Mouse (Mus musculus) cerebellum, postnatal 14 days (tissue): ENCODE measurements around the gene Lrmda.

Experiments used
- DNase-seq, 2 experiments: peaks; one replicate each; pipeline ENCODE4 v3.0.0; 2021; ENCODE audit warnings: mixed read lengths in 2 of 2

Gene Lrmda

GRCm38 (mm10) chr14:22101961-22102805 lies 82.7 kb downstream of the Lrmda start:
- DNase-seq = no peak

DNA sequence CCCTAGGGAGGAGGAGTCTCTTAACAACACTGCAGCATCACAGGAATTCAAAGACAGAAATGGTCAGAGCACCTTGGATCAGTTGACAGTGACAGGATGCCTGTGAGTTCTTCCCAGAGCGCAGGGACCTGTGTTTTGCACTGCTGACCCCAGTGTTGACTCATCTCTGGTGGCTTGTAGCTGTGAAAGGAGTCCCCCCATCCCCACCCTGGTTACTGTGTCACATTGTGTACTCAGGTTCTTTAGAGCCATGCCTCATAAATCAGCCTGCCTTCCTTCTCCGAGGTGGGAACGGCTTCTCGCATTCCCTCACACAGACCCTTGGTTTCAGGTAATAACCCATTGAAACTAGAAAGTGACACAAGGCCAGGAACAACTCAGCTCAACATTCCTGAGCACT lies 86.3 kb downstream of the Lrmda start:
- no peak for DNase-seq

DNA sequence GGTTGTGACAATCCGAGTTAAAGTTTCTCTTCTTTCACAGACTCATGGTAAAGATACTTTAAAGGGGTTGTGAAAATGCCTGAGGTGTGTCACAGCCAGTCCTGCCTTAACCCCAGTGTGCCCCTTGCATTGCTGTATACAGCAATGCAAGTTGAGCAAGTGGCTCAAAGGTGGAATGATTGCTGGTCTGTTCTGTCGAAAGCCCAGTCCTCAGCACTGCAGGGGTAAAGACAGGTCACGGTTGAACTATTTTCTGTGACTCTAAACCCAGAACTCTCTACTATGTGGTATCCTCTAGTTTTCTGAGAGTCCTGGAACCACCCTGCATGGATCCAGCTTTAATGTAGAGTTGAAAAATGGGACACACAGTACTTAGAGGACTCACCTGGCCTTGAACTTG lies 87.3 kb downstream of the Lrmda start:
- DNase-seq = no peak

GRCm38 (mm10) chr14:22109423-22109822 lies 89.9 kb downstream of the Lrmda start:
- DNase-seq = no peak

DNA sequence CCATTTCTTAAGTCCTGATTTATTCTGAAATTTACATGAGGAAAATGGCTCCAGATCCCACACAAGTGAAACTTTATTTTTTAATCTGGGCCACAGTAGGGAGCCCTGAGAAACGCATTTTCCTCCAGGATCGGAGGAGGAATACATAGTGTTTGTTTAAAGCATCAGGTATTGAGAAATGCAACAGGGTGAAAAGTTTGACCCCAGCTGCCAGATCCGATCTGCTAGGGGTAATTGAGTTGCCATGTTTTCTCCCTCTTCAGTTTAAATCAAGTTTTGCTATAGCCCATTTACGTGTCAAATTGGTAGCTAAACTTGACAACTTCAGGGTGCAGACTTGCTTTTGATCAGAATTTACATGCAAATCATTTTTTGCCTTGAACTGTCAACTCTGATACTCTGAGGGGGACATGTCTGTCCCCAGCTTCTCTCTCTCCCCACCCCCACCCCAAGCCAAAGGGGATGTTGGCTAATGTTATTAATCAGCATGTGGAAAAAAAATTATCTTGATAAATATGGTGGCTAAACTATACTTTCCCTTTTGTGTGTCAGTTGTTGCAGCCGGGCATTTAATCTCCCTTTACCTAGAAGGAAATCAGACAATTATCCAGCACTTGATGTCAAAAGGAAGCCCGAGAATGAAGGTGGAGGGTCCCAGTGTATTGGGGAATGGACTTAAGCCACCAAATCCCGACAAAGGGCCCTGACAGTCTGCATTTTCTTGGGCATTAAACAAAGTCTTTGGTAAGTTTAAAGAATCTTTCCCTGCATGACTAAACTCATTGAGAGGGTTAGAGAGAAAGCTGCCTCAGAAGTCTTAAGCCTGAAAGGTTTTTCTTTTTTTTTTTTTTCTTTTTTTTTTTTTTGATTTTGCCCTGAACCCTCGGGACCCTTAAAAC lies 94.2 kb downstream of the Lrmda start:
- DNase-seq = no peak

DNA sequence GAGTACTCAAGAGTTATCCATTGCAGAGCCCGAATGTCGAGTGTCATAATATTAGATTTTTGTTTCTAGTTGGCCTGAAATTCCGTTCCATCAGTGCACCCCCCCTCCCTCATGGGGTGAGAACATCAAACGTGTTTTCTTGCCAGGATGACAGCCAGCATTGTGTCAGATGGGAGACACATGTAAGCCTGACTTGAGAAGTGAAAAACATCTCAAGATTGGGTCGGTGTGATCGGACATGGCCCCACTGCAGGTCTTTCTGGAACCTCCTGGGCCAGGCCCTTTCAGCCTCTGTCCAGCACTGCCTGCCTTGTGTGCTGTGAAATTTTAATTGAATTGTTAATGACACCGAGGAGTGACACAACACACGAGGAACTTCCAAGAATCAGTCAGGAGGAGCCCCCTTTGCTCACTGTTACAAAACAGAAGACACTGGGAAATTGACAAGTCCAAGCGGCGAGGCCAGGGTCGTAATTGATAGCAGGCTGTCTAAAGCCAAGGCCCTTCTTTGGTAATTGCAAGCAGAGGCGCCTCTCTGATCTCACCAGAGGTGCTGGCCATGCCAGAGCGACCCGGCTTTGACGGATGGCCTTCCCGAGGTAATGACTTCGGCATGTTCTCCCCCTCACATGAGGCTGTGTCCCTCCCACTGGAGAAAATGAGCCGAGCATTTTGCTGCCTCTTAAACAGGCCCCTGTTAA lies 95.3 kb downstream of the Lrmda start:
- no peak for DNase-seq

DNA sequence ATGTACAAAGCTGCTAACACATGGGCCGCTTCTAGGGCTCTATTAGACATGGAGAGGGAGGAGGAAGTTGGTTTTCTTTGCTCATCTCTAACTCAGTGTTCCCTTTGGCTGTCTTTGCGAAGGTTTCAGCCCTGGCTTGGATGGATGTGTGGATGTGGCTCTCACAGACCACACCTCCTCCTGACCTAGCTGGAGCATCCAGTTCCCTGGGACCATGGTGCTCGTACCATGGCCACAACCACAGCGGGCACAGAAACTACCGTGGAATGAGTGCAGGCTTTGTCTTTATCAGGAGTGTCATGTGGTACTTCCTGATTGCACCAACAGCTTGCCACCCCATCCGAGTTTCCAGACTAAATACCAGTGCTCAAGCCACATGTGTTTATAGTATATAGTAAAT lies 98.6 kb downstream of the Lrmda start:
- no peak for DNase-seq

- DNase-seq = no peak
These were observed 99.0 kb downstream of the Lrmda start for GRCm38 (mm10) chr14:22118512-22118911.

GRCm38 (mm10) chr14:22126276-22126675 lies 106.8 kb downstream of the Lrmda start:
- DNase-seq = no peak

DNA sequence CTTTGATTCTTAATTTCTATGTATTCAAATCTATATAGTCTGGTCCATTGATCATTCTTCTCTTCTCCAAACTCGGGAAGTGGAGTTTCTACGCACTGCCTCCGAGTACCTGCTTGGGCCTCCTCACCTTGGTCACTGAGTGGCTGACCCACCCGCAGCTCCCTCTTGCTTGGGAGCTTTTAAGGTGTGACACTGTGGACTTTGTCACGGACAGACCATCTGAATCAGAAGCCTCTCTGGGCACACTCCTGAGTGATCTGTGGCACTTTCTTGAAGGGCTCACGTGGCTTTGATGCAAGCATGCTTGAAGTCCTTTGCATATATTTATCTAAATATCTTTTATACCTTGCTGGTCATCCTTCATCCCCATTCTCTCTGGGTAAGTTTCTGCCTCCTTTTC lies 107.3 kb downstream of the Lrmda start:
- no peak for DNase-seq

GRCm38 (mm10) chr14:22130950-22131585 lies 111.6 kb downstream of the Lrmda start:
- no peak for DNase-seq

- DNase-seq = no peak
These were observed 119.8 kb downstream of the Lrmda start for GRCm38 (mm10) chr14:22139281-22139680.

- DNase-seq = no peak
These were observed 124.5 kb downstream of the Lrmda start for GRCm38 (mm10) chr14:22144014-22144413.

- DNase-seq = no peak
These were observed 126.4 kb downstream of the Lrmda start for GRCm38 (mm10) chr14:22145863-22146262.

DNA sequence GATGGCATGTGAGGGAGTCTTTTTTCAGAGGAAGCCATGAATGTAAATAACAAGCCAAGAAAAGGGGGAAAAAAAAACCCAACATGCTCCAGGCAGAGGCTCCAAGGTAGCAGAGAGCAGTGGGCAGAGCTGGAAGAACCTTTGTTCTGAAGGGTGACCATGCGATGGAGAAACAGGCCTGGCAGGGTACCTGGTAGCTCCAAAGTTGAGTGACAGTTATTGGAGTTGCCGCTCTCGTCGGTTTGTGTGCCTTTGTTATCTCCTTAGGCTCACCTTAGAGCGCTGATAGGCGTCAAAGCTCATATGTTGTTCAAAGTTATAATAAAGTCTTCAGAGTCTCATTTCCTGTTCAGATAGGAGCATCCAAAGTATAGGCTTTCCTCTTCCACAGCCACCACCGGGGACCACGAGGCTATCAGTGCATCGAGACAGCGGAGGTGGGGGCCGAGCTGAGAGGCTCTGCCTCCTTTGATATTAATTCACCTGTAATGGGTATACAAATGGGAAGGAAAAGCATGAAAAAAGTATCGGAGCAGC lies 127.1 kb downstream of the Lrmda start:
- no peak for DNase-seq

GRCm38 (mm10) chr14:22147341-22148024 lies 128.0 kb downstream of the Lrmda start:
- no peak for DNase-seq

- peak; percentile 10 to 22 for DNase-seq
These were observed 133.2 kb downstream of the Lrmda start for GRCm38 (mm10) chr14:22152701-22153100.

GRCm38 (mm10) chr14:22154096-22154495 lies 134.6 kb downstream of the Lrmda start:
- no peak for DNase-seq

DNA sequence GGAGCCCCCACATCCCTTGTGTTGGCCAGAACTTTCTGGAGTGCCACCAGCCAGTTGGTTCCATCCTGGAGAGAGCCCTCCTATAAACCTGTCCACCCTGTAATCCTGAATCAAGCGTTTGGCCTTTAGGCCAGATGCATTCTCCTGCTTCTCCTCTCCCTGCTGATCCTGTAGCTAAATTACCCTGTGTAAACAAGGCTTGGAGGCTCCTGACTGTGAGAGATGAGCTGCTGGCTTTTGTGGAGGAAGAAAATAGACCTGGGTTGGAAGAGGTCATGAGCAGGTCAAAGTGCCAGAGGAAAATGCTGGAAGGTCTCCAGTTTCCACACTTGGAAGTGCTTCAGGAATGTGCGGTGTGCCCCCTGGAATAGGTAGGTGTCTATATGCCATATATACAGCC lies 135.5 kb downstream of the Lrmda start:
- DNase-seq = no peak

DNA sequence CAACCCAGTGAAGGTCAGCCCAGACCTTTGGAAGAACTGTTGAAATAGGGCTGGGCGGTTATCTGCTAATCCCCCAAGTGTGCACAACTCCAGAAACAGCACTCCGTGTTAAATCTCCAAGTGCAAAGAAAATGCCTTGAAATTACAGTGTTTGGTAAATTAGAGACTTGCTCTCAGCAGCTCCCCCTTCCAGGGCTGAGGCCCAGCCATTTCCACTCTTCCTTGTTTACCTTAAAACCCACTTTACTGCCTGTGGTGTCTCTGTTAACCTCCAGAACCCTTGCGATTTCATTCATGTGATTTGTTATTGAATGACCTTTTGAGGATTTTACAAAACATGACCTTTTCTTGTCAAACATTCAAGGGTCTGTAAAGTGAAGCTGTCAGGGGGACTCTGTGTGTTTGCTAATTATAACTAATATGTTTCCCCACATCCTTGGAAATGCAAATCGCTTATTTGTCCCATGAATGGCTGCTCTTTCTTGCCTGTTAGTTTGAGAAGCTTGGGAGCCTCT lies 136.1 kb downstream of the Lrmda start:
- no peak for DNase-seq

GRCm38 (mm10) chr14:22156991-22157390 lies 137.5 kb downstream of the Lrmda start:
- no peak for DNase-seq

GRCm38 (mm10) chr14:22161416-22161815 lies 141.9 kb downstream of the Lrmda start:
- no peak for DNase-seq
